Mouse (Mus musculus): ENCODE data around the gene Gatb.

Gene Gatb

DNA sequence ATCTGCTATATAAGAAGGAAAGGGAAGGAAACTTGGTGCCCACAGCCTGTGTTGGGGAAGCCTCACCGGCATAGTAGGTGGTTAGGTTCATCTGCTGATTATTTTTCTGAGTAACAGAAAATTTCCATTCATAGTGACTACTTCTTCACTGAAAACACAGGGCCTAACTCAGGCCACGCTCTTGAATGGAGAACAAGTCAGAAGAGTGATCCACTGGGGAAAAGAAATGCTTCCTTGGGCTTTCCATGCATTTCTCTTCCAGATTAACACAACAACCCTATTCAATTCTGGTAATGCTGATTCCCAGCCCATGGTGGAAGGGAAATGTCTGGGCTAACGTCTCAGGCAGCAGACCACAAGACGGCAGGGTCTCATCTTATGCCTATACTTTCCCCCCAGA, 124.6 kb downstream of the Gatb start:
- no peak for DNase-seq (ENCODE audit: low read depth, low spot score)

DNA sequence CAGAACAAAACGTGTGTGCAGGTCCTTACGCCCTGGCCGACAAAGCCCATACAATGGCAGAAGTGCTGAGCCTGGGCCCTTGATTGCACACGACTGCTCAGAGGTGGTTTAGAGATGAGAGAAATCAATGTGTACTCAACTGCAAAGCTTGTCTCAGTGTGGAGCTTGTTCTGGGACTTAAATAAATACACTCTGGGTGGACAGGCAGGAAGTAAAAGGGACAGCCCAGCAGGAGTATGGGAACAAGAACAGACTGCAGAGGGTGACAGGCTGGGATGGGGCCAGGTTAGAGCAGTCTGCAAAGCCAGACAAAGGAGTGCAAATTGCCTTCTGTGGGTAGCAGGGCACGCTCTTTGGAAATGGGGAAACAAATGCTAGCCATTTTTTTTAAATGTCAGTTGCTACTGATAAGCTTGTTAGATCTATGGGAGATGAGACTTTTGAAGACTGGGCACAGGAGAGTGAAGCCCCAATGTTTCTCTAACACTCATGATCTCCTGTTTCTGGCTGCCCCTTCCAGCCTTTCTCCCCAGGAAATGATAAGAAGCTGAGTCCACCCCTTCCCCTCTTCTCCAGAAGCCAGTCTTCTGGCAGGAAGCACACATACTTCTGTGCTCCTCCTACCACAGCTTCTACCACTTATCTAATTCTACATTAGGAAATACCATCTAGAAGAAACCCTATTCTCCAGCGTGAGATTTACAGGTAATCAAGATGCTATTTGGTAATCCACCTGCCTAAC, 129.4 kb downstream of the Gatb start:
- no peak for DNase-seq (ENCODE audit: low read depth, low spot score)

Data from telencephalon, adult 2 months (tissue).